Mouse (Mus musculus): ENCODE measurements around the gene Lzts2. TPM values are rescaled to one million over a fixed set of nuclear protein-coding genes. Genes with fewer than 3 reads are reported as not detected.
A peak's percentile ranks its signal among the peaks of the same experiment; 100 is the strongest.

Lzts2 gene
- polyA plus RNA-seq, 1 experiment from 2014 or later: 38.0 TPM

GRCm38 (mm10) chr19:45063565-45064292, 49.5 kb downstream of the Lzts2 start:
- H3K4me1 ChIP-seq (ENCODE audit: control insufficient read depth, insufficient read depth, low read length): peaks cover 6% of the 10 kb centered on the region
- WGBS: 45% methylated on average over 20 of the region's 20 CpGs
- ATAC-seq (replicated peaks; ENCODE audit: extremely low read depth, insufficient read depth, low FRiP score): no peak

GRCm38 (mm10) chr19:45065226-45065625, 51.0 kb downstream of the Lzts2 start:
- Histone ChIP-seq H3K36me3 (ENCODE audit: control insufficient read depth, insufficient read depth) (no peaks in the 10 kb centered on the region), H3K4me1 (ENCODE audit: control insufficient read depth, insufficient read depth, low read length) (no peaks in the 10 kb centered on the region), H3K9me3 (replicated peaks; ENCODE audit: control insufficient read depth, low read length) (no peaks in the 10 kb centered on the region), H3K27ac (ENCODE audit: low read length) (no peak overlapping the region), H3K4me3 (ENCODE audit: low read length) (no peak overlapping the region), H3K27me3 (ENCODE audit: control insufficient read depth, insufficient read depth, low read length) (peaks cover 42% of the 10 kb centered on the region), H3K9ac (ENCODE audit: low read length) (no peak overlapping the region), H3K4me2 (ENCODE audit: low read depth, low read length) (no peak overlapping the region)
- 8% methylated on average over 21 of the region's 21 CpGs for WGBS
- ATAC-seq (replicated peaks; ENCODE audit: extremely low read depth, insufficient read depth, low FRiP score): no peak

More at GRCm38 (mm10) chr19:45063565-45064292, 49.5 kb downstream of the Lzts2 start:
- Histone ChIP-seq H3K27ac (ENCODE audit: low read length) (no peak overlapping the region), H3K27me3 (ENCODE audit: control insufficient read depth, insufficient read depth, low read length) (peaks cover 42% of the 10 kb centered on the region), H3K4me2 (ENCODE audit: low read depth, low read length) (no peak overlapping the region), H3K36me3 (ENCODE audit: control insufficient read depth, insufficient read depth) (no peaks in the 10 kb centered on the region), H3K9ac (ENCODE audit: low read length) (no peak overlapping the region), H3K4me3 (ENCODE audit: low read length) (no peak overlapping the region), H3K9me3 (replicated peaks; ENCODE audit: control insufficient read depth, low read length) (no peaks in the 10 kb centered on the region)

- H3K4me2 ChIP-seq (ENCODE audit: low read depth, low read length): no peak overlapping the region
- H3K9me3 ChIP-seq (replicated peaks; ENCODE audit: control insufficient read depth, low read length): no peaks in the 10 kb centered on the region
- WGBS: 29% methylated on average over 17 of the region's 17 CpGs
- H3K4me1 ChIP-seq (ENCODE audit: control insufficient read depth, insufficient read depth, low read length): no peaks in the 10 kb centered on the region
- no peak overlapping the region for H3K4me3 ChIP-seq (ENCODE audit: low read length)
- H3K9ac ChIP-seq (ENCODE audit: low read length): no peak overlapping the region
- H3K27me3 ChIP-seq (ENCODE audit: control insufficient read depth, insufficient read depth, low read length): peaks cover 42% of the 10 kb centered on the region
- ATAC-seq (replicated peaks; ENCODE audit: extremely low read depth, insufficient read depth, low FRiP score): no peak
- no peaks in the 10 kb centered on the region for H3K36me3 ChIP-seq (ENCODE audit: control insufficient read depth, insufficient read depth)
- H3K27ac ChIP-seq (ENCODE audit: low read length): no peak overlapping the region
Observed at GRCm38 (mm10) chr19:45067170-45067569, 53.0 kb downstream of the Lzts2 start.

DNA sequence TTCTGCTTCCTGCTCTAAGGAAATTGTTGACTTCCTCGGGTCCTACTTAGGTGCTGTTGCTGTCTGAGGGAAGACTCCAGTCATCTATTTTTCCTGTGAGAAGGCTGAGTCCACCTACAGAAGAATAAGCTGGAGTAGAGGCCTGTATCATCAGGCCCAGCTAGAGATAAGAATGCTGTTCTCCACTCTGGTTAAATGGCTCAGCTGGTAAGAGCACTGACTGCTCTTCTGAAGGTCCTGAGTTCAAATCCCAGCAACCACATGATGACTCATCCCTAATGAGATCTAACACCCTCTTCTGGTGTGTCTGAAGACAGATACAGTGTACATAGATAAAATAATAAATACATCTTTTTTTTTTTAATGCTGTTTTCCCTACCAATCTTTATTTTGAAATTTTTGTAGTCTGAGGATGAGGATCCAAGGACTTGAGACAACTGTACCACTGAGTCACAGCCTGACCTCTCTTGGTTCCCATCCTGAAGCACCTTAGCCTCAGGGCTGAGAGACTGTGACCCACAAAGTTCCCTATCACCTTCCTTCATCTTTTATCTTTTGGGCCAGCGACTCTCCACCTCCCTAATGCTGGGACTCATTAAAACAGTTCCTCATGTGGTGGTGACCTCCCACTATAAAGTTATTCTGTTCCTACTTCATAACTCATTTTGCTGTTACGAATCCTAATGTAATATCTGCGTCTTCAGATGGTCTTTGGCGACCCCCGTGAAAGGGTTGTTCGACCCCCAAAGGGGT, 53.7 kb downstream of the Lzts2 start:
- Histone ChIP-seq H3K4me3 (ENCODE audit: low read length) (no peak overlapping the region), H3K9me3 (replicated peaks; ENCODE audit: control insufficient read depth, low read length) (no peaks in the 10 kb centered on the region), H3K27ac (ENCODE audit: low read length) (no peak overlapping the region), H3K9ac (ENCODE audit: low read length) (no peak overlapping the region), H3K4me2 (ENCODE audit: low read depth, low read length) (no peak overlapping the region), H3K36me3 (ENCODE audit: control insufficient read depth, insufficient read depth) (no peaks in the 10 kb centered on the region), H3K4me1 (ENCODE audit: control insufficient read depth, insufficient read depth, low read length) (no peaks in the 10 kb centered on the region), H3K27me3 (ENCODE audit: control insufficient read depth, insufficient read depth, low read length) (peaks cover 42% of the 10 kb centered on the region)
- WGBS: 78% methylated on average over 7 of the region's 7 CpGs
- ATAC-seq (replicated peaks; ENCODE audit: extremely low read depth, insufficient read depth, low FRiP score): no peak

- H3K4me3 ChIP-seq (ENCODE audit: low read length): peak overlapping the region; percentile 68
- peak overlapping the region; percentile 92 for H3K4me2 ChIP-seq (ENCODE audit: low read depth, low read length)
- H3K9ac ChIP-seq (ENCODE audit: low read length): peak overlapping the region; percentile 88
- peaks cover 24% of the 10 kb centered on the region for H3K4me1 ChIP-seq (ENCODE audit: control insufficient read depth, insufficient read depth, low read length)
- 6% methylated on average over 20 of the region's 20 CpGs for WGBS
- no peaks in the 10 kb centered on the region for H3K9me3 ChIP-seq (replicated peaks; ENCODE audit: control insufficient read depth, low read length)
- H3K36me3 ChIP-seq (ENCODE audit: control insufficient read depth, insufficient read depth): no peaks in the 10 kb centered on the region
- H3K27ac ChIP-seq (ENCODE audit: low read length): peak overlapping the region; percentile 94
- H3K27me3 ChIP-seq (ENCODE audit: control insufficient read depth, insufficient read depth, low read length): peaks cover 25% of the 10 kb centered on the region
- 0 out of 2 replicates have a peak, but pooled peaks have one; percentile 14 for ATAC-seq (replicated peaks; ENCODE audit: extremely low read depth, insufficient read depth, low FRiP score)
Observed at GRCm38 (mm10) chr19:45073871-45074542, 59.8 kb downstream of the Lzts2 start.

GRCm38 (mm10) chr19:45074580-45075322, 60.5 kb downstream of the Lzts2 start, which contains the start of gene Kazald1:
TSS of gene Kazald1 (plus strand) at chr19:45075241.
- Histone ChIP-seq H3K27me3 (ENCODE audit: control insufficient read depth, insufficient read depth, low read length) (peaks cover 25% of the 10 kb centered on the region), H3K9ac (ENCODE audit: low read length) (peak within 1 kb of the TSS; percentile 88), H3K4me2 (ENCODE audit: low read depth, low read length) (peak within 1 kb of the TSS; percentile 92), H3K4me3 (ENCODE audit: low read length) (peak within 1 kb of the TSS; percentile 68), H3K4me1 (ENCODE audit: control insufficient read depth, insufficient read depth, low read length) (peaks cover 24% of the 10 kb centered on the region), H3K36me3 (ENCODE audit: control insufficient read depth, insufficient read depth) (no peaks in the 10 kb centered on the region), H3K27ac (ENCODE audit: low read length) (peak within 1 kb of the TSS; percentile 94), H3K9me3 (replicated peaks; ENCODE audit: control insufficient read depth, low read length) (no peaks in the 10 kb centered on the region)
- peak; percentile 90 for ATAC-seq (replicated peaks; ENCODE audit: extremely low read depth, insufficient read depth, low FRiP score)
- under 1% methylated on average over 45 of the region's 45 CpGs for WGBS

DNA sequence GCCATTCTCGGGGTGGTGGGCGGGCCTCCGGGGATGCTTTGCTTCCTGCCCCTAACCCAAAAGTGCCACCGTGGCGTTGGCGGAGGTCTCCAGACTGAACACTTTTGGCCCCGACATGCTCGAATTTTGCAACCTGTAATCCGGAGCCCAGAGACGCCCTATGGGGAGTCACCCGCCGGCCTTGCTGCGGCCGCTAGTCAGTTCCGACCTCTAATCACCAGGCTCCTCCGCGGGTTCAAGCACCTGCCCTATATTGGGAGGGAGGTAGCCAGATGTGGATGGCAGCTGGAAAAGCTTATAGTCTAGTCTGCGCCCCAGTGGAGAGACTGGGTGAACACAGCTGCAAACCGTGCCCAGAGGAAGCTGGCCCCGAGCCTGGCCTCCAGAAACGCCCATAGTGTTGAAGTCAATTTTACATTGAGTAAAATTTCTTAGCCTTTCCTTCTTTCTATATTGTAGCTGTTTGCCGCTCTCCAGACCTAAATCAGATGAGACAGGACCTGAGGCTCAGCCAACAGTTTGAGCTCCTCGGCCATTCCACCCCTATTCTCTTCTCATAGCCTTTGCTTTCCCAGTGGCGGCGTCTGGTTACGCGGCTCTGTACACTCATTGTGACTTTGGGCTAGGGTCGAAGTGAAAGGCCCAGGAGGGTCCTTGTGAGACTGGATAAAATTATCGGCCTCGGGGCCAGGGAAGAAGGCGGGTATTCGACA, 61.3 kb downstream of the Lzts2 start:
- H3K9me3 ChIP-seq (replicated peaks; ENCODE audit: control insufficient read depth, low read length): no peaks in the 10 kb centered on the region
- 1% methylated on average over 32 of the region's 32 CpGs for WGBS
- H3K4me1 ChIP-seq (ENCODE audit: control insufficient read depth, insufficient read depth, low read length): peaks cover 32% of the 10 kb centered on the region
- peak; percentile 30 for ATAC-seq (replicated peaks; ENCODE audit: extremely low read depth, insufficient read depth, low FRiP score)
- peak overlapping the region; percentile 68 for H3K4me3 ChIP-seq (ENCODE audit: low read length)
- H3K4me2 ChIP-seq (ENCODE audit: low read depth, low read length): peak overlapping the region; percentile 92
- H3K9ac ChIP-seq (ENCODE audit: low read length): peak overlapping the region; percentile 88
- no peaks in the 10 kb centered on the region for H3K36me3 ChIP-seq (ENCODE audit: control insufficient read depth, insufficient read depth)
- H3K27ac ChIP-seq (ENCODE audit: low read length): peak overlapping the region; percentile 94
- H3K27me3 ChIP-seq (ENCODE audit: control insufficient read depth, insufficient read depth, low read length): peaks cover 30% of the 10 kb centered on the region

DNA sequence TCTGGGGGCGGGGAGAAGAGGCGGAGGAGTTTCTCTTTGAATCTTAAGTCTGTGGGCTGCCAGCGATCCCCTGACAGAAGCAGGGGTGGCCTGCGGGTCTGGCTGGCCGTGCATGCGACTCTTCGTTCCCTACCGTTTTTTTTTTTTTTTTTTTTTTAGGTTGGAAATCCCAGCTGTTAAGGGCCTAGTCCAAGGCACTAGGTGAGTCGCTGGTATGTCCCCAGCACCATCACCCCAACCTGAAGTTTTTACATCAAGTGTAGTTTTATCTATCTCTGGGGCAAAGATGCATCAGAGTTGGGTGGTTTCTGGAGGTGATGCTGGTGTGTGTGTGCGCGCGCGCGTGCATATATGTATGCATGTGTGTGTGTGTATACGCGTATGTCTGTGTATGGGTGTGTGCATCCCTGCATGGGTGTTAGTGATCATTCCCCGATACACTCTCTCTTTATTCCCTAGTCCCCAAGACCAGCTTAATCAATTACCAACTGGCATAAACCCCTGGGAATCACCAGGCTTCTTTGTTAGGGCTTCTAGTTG, 61.9 kb downstream of the Lzts2 start:
- H3K27ac ChIP-seq (ENCODE audit: low read length): peak overlapping the region; percentile 94
- peaks cover 38% of the 10 kb centered on the region for H3K4me1 ChIP-seq (ENCODE audit: control insufficient read depth, insufficient read depth, low read length)
- peak overlapping the region; percentile 88 for H3K9ac ChIP-seq (ENCODE audit: low read length)
- WGBS: 12% methylated on average over 17 of the region's 17 CpGs
- H3K27me3 ChIP-seq (ENCODE audit: control insufficient read depth, insufficient read depth, low read length): peaks cover 36% of the 10 kb centered on the region
- no peak for ATAC-seq (replicated peaks; ENCODE audit: extremely low read depth, insufficient read depth, low FRiP score)
- H3K4me2 ChIP-seq (ENCODE audit: low read depth, low read length): peak overlapping the region; percentile 92
- no peaks in the 10 kb centered on the region for H3K9me3 ChIP-seq (replicated peaks; ENCODE audit: control insufficient read depth, low read length)
- no peaks in the 10 kb centered on the region for H3K36me3 ChIP-seq (ENCODE audit: control insufficient read depth, insufficient read depth)
- peak overlapping the region; percentile 68 for H3K4me3 ChIP-seq (ENCODE audit: low read length)
